Mouse (Mus musculus) right cerebral cortex, postnatal 14 days (tissue): ENCODE measurements around the gene Slc25a27.

Source experiments
- DNase-seq: peaks from one replicate; pipeline ENCODE4 v3.0.0; 2022

Slc25a27 gene

DNA sequence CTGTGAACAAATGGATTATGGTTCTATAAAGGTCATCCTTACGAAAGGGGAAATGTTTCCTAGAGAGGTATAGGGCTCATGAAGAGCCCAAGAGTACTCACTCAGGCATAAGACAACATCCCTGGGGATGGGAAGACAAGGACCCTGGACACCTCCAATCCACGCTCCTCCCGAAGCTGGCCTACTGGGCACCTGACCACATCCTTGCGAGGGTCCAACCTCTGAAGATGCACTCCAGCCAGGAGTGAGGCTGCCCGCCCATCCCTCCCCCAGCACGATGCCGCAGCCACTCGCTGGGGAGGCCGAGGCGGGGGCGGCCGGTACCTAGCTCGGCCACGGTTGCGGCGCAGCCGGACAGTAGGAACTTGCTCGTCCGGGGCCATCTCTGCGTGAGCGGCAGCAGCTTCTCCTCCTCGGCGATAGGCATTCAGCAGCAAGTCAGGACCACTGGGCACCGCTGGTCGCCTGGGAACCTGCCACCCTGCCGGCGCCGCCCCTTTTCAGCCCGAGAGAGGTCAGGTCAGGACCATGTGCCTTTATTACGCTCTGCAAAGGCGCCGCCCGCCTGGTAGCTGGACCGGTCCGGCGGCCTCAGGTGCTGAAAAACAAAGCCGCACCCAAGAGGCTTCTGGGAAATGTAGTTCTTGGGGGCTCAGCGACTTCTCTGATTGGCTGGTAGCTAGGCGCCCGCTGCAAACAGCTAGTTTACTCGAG is at the start of gene Slc25a27:
TSS of gene Slc25a27 (minus strand) at position 639 of the 714 bp plus-strand sequence.
- DNase-seq, result peak; percentile 75

DNA sequence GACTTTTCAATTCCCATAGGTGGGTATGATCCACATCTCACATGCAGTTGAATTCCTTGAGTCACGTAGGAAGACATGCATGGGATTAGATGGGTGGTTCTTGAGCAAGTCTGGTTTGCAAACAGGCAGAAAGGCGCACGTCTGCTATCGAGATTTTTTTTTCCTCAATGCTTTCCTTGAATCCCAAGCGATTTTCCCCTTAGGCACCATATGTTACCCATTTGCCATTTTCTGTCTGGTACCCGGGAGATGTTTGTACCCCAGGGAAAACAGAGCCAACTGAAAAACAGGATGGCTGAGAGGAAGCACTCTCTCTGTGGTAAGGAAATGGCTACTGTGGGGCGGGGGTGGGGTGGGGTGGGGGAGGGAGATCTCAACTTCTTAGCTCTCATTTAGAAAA is 49.6 kb upstream of the Slc25a27 start:
- no peak for DNase-seq

- no peak for DNase-seq
These were observed 47.2 kb upstream of the Slc25a27 start for GRCm38 (mm10) chr17:43714191-43714590.

DNA sequence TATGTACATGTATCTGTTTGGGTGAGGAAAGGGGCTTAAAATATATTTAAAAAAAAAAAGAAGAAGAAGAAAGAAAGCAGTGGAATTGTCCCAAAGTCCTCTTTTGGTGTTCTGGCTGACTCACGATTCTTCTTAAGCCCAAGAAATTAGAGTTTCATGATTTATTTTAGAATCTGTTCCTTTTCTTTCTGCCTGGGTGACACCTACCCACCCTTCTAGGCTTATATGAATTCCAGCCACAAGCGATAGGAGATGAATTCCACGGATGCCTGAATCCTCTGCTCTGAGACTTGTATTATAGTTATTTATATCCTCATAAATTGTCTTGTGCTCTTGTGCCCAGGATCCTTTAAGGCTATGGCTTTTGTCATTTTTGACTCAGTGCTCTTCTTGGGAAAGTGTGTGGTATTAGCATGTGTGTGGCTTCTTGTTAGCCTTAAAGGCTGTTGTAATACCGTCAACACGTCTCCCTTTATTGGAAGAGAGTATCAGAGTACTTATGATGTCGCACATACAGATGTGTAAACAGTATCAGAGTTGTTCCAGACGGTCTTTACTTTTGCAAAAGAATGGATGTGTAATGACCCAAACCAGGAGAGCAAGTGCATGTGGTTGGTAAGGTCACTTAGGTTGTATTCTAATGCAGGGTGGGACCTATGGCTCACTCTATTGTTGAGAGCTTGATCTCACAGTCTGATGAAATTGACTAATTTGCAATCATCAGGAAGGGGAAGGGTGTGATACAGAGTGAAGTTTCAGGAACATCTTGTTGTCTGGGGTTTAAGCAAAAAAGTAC is 44.7 kb upstream of the Slc25a27 start:
- DNase-seq, result no peak

DNA sequence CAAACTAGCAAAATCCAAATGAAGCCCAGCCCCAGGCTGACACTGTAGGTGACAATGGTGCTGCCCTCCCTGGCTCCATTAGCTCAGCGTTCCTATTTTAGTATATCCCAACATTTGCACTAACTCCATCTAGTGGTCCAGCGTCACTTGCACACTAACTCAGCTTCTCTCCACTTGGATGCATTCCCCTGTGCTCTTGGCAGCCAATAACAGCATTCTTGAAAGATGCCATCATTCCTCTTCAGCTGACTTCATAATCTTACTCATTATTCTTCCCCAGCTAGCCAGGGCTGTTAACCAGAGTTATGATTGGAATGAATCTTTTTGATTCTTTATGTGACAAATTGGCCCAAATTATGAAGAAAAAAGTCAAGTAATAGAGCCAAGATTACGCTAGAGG is 40.2 kb upstream of the Slc25a27 start:
- DNase-seq, result no peak

GRCm38 (mm10) chr17:43706749-43707148 is 39.7 kb upstream of the Slc25a27 start:
- DNase-seq, result no peak

DNA sequence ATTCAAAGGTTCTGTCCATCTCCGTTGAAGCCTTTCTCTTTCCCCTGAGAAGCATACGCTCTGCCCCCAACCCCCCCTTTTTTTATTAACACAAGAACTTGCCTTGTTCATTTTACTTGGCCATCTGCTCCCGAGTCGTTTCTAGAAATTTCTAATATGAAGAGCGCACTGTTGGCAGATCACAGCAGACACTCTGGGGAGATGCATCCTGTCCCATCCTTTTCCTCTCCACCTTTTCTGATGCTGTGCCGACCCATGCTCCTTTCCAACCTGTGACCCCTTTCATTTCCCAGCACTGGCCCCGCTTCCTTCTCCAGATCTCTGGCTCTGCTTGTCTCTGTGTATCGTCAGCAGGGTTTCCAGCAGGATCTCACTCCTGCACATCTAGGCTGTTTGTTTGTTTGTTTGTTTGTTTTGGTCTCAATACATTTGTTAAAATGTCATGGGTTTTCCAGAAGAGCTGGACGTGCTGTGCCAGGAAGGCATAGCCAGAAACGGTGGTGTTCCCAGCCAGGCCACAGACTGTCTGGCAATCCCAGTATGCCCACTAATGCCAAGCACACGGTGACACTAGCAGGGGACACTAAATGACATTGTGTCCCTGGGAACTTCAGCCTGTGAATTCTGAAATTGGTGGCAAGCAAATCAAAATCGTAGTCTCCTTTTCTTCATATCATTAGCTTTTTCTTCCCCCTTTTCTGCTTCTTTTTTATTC is 37.4 kb upstream of the Slc25a27 start:
- DNase-seq, result no peak

- peak; percentile 73 for DNase-seq
These were observed 34.0 kb upstream of the Slc25a27 start for GRCm38 (mm10) chr17:43701060-43701459.

- DNase-seq, result peak; percentile 77
These were observed 32.1 kb upstream of the Slc25a27 start for GRCm38 (mm10) chr17:43698997-43699649.

- DNase-seq, result no peak
These were observed 22.6 kb upstream of the Slc25a27 start for GRCm38 (mm10) chr17:43689591-43689990.

DNA sequence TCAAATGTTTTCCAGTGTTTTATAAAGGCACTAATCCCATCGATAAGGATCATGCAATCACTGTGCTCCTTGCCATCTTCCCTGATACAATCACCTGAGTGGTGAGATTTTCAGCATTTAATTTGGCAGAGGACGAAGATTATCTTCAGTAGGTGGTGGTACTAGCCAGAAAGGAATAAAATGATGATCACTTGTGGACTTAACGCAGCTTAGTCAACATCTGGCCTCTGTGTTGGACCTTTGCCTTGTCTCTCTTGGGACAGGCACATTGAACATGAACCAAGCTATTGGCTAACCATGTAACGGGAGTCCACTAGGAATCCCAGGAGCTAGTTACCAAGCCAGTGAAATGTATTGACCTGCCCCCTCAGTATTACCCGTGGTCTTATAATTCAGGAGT is 17.6 kb upstream of the Slc25a27 start:
- no peak for DNase-seq

- no peak for DNase-seq
These were observed 17.1 kb upstream of the Slc25a27 start for GRCm38 (mm10) chr17:43684086-43684485.

- no peak for DNase-seq
These were observed 10.3 kb upstream of the Slc25a27 start for GRCm38 (mm10) chr17:43677317-43677716.

GRCm38 (mm10) chr17:43676241-43676640 is 9.2 kb upstream of the Slc25a27 start:
- DNase-seq, result no peak

DNA sequence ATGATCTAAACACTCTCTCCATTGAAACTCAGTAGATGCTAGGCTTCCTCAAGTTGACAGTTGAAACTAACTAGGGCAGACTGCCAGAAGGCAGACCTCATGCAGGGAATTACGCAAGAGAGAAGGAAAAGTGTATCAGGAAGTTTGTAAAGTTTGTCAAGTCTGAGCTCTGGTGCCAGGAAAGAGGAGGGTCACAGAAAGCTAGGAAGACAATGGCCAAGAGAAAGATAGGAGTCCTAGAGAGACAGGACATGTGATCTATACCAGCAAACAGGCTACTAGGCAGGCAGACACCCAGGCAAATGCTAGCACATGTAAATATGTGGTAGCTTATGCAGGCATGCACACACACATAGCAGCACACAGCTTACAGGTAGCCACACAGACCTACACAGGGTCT is 8.2 kb upstream of the Slc25a27 start:
- DNase-seq, result no peak

DNA sequence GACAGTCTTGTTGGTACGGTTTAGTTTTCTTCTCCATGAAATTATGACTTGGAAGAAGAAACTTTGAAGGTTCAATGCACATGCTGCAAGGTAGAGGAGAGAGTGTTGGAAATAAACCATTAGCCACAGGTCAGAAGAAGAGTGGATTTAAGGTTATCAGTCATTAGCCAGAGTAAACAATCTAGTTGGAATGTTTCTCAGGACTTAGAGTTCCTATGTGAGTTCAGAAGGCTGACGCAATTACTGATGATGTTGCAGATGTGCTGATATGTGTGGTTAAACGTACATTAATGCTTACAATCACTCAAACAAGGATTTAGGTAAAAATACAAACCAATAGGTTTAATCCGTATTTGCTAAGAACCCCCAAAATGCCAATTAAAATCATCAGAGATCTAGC is 4.9 kb upstream of the Slc25a27 start:
- no peak for DNase-seq

DNA sequence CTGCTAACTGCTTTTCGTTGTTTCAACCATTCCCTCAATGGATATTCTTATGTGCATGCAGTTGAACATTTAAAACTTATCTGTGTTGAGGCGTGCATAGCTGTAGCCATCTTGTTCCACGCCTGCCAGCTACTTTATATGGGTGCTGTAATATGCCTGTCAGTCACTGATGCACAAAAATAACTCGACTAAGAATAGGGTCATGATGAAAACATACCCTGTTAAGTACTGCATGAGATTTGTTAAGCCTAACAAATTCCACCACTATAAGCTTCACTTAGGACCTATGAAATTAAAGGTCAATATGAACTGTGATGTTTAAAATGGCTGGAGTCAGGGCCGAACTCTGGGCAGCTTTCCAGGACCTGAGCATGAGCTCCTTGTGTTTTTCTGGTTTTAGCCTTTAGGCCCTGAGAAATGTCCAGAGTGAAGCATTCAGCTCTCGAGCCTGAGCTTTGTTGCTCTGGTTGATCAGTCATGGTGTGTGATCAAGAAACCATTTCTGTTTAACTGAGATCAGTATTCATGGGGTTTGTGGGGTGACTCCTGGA is 2.2 kb upstream of the Slc25a27 start:
- no peak for DNase-seq

DNA sequence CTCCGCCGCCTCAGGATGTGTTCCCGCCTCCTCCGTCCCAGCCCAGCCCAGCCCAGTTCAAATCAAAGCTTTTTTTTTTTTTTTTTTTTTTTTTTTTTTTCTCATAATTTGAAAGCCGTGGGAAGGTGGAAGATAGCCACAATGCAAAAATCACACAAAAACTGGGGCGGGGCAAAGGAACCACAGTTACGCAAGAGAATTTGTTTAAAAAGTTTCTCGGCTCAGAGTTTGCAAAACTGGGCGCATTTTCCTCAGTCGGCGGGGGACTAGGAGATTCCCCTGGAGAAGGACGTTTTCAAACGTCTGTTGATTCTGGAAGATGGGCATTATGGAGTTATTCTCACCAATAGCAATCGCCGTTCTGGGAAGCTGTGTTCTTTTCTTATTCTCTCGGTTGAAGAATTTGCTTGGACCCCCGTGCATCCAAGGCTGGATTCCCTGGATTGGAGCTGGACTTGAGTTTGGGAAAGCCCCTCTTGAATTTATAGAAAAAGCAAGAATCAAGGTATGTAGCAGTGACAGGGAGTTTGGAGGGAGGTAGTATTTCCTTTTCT is 353 bp upstream of the Slc25a27 start, which contains the start of gene Cyp39a1:
TSS of gene Cyp39a1 (plus strand) at position 136 of the 554 bp plus-strand sequence.
- DNase-seq, result no peak

DNA sequence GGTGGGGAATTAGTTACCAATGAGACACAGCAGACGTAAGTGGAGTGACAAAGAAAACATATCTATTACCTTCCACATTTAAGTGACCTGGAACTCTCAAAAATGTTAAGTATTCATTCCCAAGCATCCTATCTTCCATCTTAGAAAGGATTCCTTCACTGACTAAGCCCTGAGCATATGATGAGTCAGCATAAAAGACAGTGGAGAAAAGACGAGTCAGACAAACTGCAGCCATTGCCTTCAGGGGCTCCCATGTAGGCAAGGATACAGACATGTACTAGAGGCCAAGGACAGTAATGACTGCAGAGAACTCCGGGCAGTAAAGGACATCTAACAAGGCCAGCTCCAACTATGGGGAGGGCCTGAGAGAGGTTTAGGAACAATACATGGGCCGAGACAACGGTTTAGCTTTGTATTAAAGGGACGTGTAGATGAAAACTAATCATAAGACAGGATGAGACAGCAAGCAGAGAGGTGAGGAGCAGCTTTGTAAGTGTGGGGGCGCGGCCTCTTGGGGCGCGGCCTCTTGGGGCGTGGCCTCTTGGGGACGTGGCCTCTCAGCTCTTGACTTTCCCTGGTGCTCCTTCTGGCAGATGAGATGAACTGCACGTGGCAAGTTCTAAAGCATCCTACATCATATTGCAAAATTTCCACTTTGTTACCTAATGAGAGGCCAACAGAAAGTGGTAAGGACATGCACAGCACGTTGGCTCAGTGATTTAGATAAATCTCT is 15.5 kb downstream of the Slc25a27 start:
- DNase-seq, result no peak

DNA sequence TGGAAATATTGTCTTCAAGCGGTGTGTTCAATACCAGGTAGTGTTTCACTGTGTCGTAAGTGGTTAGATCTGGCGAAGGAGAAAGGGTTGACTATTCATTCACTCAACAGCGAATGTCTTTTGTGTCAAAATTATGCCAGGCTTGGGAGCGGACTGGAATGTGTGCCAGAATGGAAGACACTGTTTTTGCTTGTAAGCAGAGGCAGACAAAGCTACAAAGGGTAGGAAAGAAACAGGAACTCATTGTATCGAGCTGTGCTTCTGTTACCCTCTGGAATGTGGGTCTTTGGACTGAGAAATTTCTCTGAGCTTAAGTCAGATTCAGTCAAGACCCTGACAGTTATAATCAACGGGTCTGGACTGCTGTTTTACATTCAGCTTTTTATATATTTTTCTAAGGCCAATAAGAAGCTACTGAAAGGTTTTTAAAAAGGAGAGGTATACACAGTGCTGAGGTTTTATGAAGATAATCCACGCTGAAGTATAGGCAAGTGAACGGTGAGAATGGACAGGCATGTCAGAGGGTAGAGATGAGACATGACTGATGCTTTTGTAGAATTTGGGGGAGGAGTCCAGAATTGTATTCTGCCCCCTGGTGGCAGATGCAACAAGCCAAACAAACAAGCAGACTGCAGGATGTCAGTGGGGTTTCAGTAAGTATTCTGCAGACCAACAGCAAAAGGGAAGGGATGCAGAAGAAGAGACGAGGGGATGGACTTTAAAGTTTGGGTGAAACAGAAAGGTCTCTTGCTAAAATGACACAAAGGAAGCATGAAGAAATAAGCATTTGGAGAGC is 17.2 kb downstream of the Slc25a27 start:
- no peak for DNase-seq

- no peak for DNase-seq
These were observed 20.1 kb downstream of the Slc25a27 start for GRCm38 (mm10) chr17:43646925-43647324.
